In genomic region chr1:33966328-33966727, GRCm38 (mm10) we compare ENCODE assay signal across 8 mouse cellular contexts. TPM values are rescaled to one million over a fixed set of nuclear protein-coding genes. Genes with fewer than 3 reads are reported as not detected.
A peak's percentile ranks its signal among the peaks of the same experiment; 100 is the strongest.
DNase-seq lines count a peak whose midpoint lies in the region; ATAC-seq and TF ChIP-seq lines count a peak whose summit lies in the region.

No protein-coding gene starts in this region.

- intact Hi-C loops in gastrocnemius, adult 2 months (cut with DNase I) = loop anchor here (1.0 to 5.0 kb wide), 2 partner anchors 74 to 299 kb away; partner anchors contain the start of gene Prim2

- peak; percentile 73 for TF ChIP-seq CTCF in gastrocnemius, adult 2 months (IDR thresholded peaks at IDR 0.05)
- TF ChIP-seq CTCF in hindbrain, postnatal 0 days (IDR thresholded peaks at IDR 0.05; ENCODE audit: low read depth) = peak; percentile 89

- no peak overlapping the region for H3K4me2 ChIP-seq in neural tube, embryonic 12.5 days (replicated peaks)
- no peak overlapping the region for H3K4me2 ChIP-seq in neural tube, embryonic 15.5 days
- no peak overlapping the region for H3K4me2 ChIP-seq in hindbrain, postnatal 0 days (ENCODE audit: low read depth, low read length)

- 33% methylated on average over 6 of the region's 6 CpGs for WGBS in neural tube, embryonic 12.5 days
- 32% methylated on average over 6 of the region's 6 CpGs for WGBS in neural tube, embryonic 15.5 days
- WGBS in hindbrain, postnatal 0 days = 27% methylated on average over 6 of the region's 6 CpGs

- DNase-seq in gastrocnemius, adult 2 months = no peak
- DNase-seq in gastrocnemius, adult 8-10 months (ENCODE audit: low spot score in 2 of 2) = no peak
- peak; percentile 89 for DNase-seq in hindbrain, postnatal 0 days (ENCODE audit: low spot score)
- DNase-seq in telencephalon, adult 2 months (ENCODE audit: low read depth, low spot score) = peak; percentile 66
- no peak for DNase-seq in spleen, postnatal 14 days (ENCODE audit: low spot score in 2 of 2)

- H3K9me3 ChIP-seq in neural tube, embryonic 12.5 days = no peaks in the 10 kb centered on the region
- no peaks in the 10 kb centered on the region for H3K9me3 ChIP-seq in neural tube, embryonic 15.5 days (replicated peaks)
- no peaks in the 10 kb centered on the region for H3K9me3 ChIP-seq in hindbrain, postnatal 0 days (ENCODE audit: low read length)

- no peaks in the 10 kb centered on the region for H3K36me3 ChIP-seq in neural tube, embryonic 12.5 days
- no peaks in the 10 kb centered on the region for H3K36me3 ChIP-seq in neural tube, embryonic 15.5 days
- no peaks in the 10 kb centered on the region for H3K36me3 ChIP-seq in hindbrain, postnatal 0 days (ENCODE audit: insufficient read depth, low read length)

- peak; percentile 22; the same call in 1 of the 2 replicates for ATAC-seq in neural tube, embryonic 12.5 days (ENCODE audit: low FRiP score, low read depth)
- no peak for ATAC-seq in neural tube, embryonic 15.5 days (ENCODE audit: low FRiP score)
- ATAC-seq in common myeloid progenitor, adult 5-6 weeks (replicated peaks; ENCODE audit: low read depth, poor library complexity, severe bottlenecking) = peak; percentile 60
- ATAC-seq in hindbrain, postnatal 0 days = peak; percentile 25; the same call in 1 of the 2 replicates

- no peak overlapping the region for H3K4me3 ChIP-seq in gastrocnemius, adult 2 months
- H3K4me3 ChIP-seq in neural tube, embryonic 12.5 days = no peak overlapping the region
- no peak overlapping the region for H3K4me3 ChIP-seq in neural tube, embryonic 15.5 days (replicated peaks)
- no peak overlapping the region for H3K4me3 ChIP-seq in hindbrain, postnatal 0 days (ENCODE audit: low read length)

- H3K27me3 ChIP-seq in neural tube, embryonic 12.5 days (replicated peaks) = no peaks in the 10 kb centered on the region
- no peaks in the 10 kb centered on the region for H3K27me3 ChIP-seq in neural tube, embryonic 15.5 days (replicated peaks)
- H3K27me3 ChIP-seq in hindbrain, postnatal 0 days (ENCODE audit: insufficient read depth, low read length) = no peaks in the 10 kb centered on the region

- peaks cover 7% of the 10 kb centered on the region; the same call in 1 of the 2 replicates for H3K4me1 ChIP-seq in neural tube, embryonic 12.5 days
- no peaks in the 10 kb centered on the region for H3K4me1 ChIP-seq in neural tube, embryonic 15.5 days
- H3K4me1 ChIP-seq in hindbrain, postnatal 0 days (ENCODE audit: insufficient read depth, low read length) = no peaks in the 10 kb centered on the region

- no peak overlapping the region for H3K9ac ChIP-seq in neural tube, embryonic 12.5 days
- H3K9ac ChIP-seq in neural tube, embryonic 15.5 days (replicated peaks) = no peak overlapping the region
- no peak overlapping the region for H3K9ac ChIP-seq in hindbrain, postnatal 0 days (replicated peaks; ENCODE audit: low read length)

- no peak overlapping the region for H3K27ac ChIP-seq in gastrocnemius, adult 2 months
- H3K27ac ChIP-seq in neural tube, embryonic 12.5 days = no peak overlapping the region
- H3K27ac ChIP-seq in neural tube, embryonic 15.5 days (replicated peaks) = no peak overlapping the region
- no peak overlapping the region for H3K27ac ChIP-seq in hindbrain, postnatal 0 days

RNA-seq across cellular contexts. Expression of gene Dst, which starts 58.3 kb away (rescaled TPM):
- total RNA-seq in gastrocnemius, adult 2 months (2021) = 100 to 1,000 TPM; 291 to 304 TPM
- total RNA-seq in gastrocnemius, adult 8-10 months (2022) = 100 to 1,000 TPM; 270 to 449 (median 334) TPM
- 42.8 and 49.1 TPM in 2 replicates for polyA plus RNA-seq in neural tube, embryonic 12.5 days (2016; fragmentation: Nextera tagmentation; extraction: Ambion mirVana)
- 36.0 and 38.0 TPM in 2 replicates for polyA plus RNA-seq in neural tube, embryonic 15.5 days (2015; fragmentation: Nextera tagmentation; extraction: Ambion mirVana)
- total RNA-seq in common myeloid progenitor, adult 5-6 weeks (2017) = 8.4 and 9.3 TPM in 2 replicates
- 149 and 155 TPM in 2 replicates for total RNA-seq in hindbrain, postnatal 0 days (2014; rRNA removed)
- 30.7 and 33.0 TPM in 2 replicates for polyA plus RNA-seq in hindbrain, postnatal 0 days (2015; fragmentation: Nextera tagmentation; extraction: Ambion mirVana)

RNA-seq across cellular contexts. Expression of gene Bend6, which starts 58.7 kb away (rescaled TPM):
- 1 to 10 TPM; 1.6 to 2.1 TPM for total RNA-seq in gastrocnemius, adult 2 months (2021)
- total RNA-seq in gastrocnemius, adult 8-10 months (2022) = 1 to 10 TPM; 2.6 to 5.1 (median 4.2) TPM
- 5.1 and 6.1 TPM in 2 replicates for polyA plus RNA-seq in neural tube, embryonic 12.5 days (2016; fragmentation: Nextera tagmentation; extraction: Ambion mirVana)
- 65.4 and 71.6 TPM in 2 replicates for polyA plus RNA-seq in neural tube, embryonic 15.5 days (2015; fragmentation: Nextera tagmentation; extraction: Ambion mirVana)
- total RNA-seq in common myeloid progenitor, adult 5-6 weeks (2017) = not detected in 2 replicates
- 99.4 and 107 TPM in 2 replicates for total RNA-seq in hindbrain, postnatal 0 days (2014; rRNA removed)
- 97.8 and 99.2 TPM in 2 replicates for polyA plus RNA-seq in hindbrain, postnatal 0 days (2015; fragmentation: Nextera tagmentation; extraction: Ambion mirVana)

Comparison
In these comparisons a context has a peak if more than half of its experiments do, and no peak if none do; other contexts are left out.
1. DNase-seq: peak in hindbrain, postnatal 0 days (single experiment) and telencephalon, adult 2 months (single experiment); none in gastrocnemius, adult 2 months (single experiment), gastrocnemius, adult 8-10 months (0 of 2) and spleen, postnatal 14 days (0 of 2).
2. RNA of gene Dst, which starts 58.3 kb away (total RNA-seq): 270 to 449 TPM in gastrocnemius, adult 8-10 months, 291 to 304 TPM in gastrocnemius, adult 2 months and 149 to 155 TPM in hindbrain, postnatal 0 days; 8.4 to 9.3 TPM in common myeloid progenitor, adult 5-6 weeks; every median in the first group is over 10 times any median in the second.
3. RNA of gene Bend6, which starts 58.7 kb away (total RNA-seq): 99.4 to 107 TPM in hindbrain, postnatal 0 days; 2.6 to 5.1 TPM in gastrocnemius, adult 8-10 months, 1.6 to 2.1 TPM in gastrocnemius, adult 2 months and not detected in common myeloid progenitor, adult 5-6 weeks; every median in the first group is over 10 times any median in the second.